Mouse (Mus musculus) MEL (cell line): Measurements from ENCODE around the gene Hacd2. TPM values are rescaled to one million over a fixed set of nuclear protein-coding genes. Genes with fewer than 3 reads are reported as not detected.

Experiments used
- DNase-seq: peaks from one replicate; pipeline ENCODE4 v3.0.0; 2011; ENCODE audit warnings: low read depth, low spot score
- H3K27ac ChIP-seq: 2 replicates; pipeline ENCODE4 v1.5.1; 2012; ENCODE audit warnings: low read depth, mild to moderate bottlenecking, control low read depth, low read length, moderate library complexity; ENCODE audit not compliant: control insufficient read depth
- H3K27me3 ChIP-seq, 2 experiments: fragments of 150-350 bp in 1 of 2; sonication (generic) in 1 of 2; 2 replicates each; pipeline ENCODE4 v1.6.1; 2012; ENCODE audit warnings: low read length in 2 of 2, mild to moderate bottlenecking in 2 of 2, improper control_type of control experiment in 1 of 2, moderate library complexity in 1 of 2; ENCODE audit not compliant: insufficient read depth in 2 of 2, control insufficient read depth in 1 of 2
- H3K36me3 ChIP-seq, 2 experiments: 2 replicates each; pipeline ENCODE4 v1.6.1; 2012 to 2014; ENCODE audit warnings: low read length in 2 of 2, improper control_type of control experiment in 1 of 2, inconsistent platforms in 1 of 2, mild to moderate bottlenecking in 1 of 2; ENCODE audit not compliant: insufficient read depth in 2 of 2, control insufficient read depth in 1 of 2
- H3K4me1 ChIP-seq, 2 experiments: fragments of 150-350 bp in 1 of 2; sonication (generic) in 1 of 2; 2 replicates each; pipeline ENCODE4 v1.6.1; 2012; ENCODE audit warnings: low read length in 2 of 2, improper control_type of control experiment in 1 of 2, mild to moderate bottlenecking in 1 of 2; ENCODE audit not compliant: insufficient read depth in 2 of 2, control insufficient read depth in 1 of 2
- H3K4me3 ChIP-seq, 2 experiments: fragments of 150-350 bp in 1 of 2; sonication (generic) in 1 of 2; 2 replicates each; pipeline ENCODE4 v1.5.1; 2012; ENCODE audit warnings: low read depth in 2 of 2, low read length in 2 of 2, mild to moderate bottlenecking in 2 of 2, moderate library complexity in 2 of 2, control low read depth in 1 of 2, improper control_type of control experiment in 1 of 2; ENCODE audit not compliant: control insufficient read depth in 1 of 2, insufficient read depth in 1 of 2
- H3K79me2 ChIP-seq: 2 replicates; pipeline ENCODE4 v1.6.1; 2012; ENCODE audit warnings: mild to moderate bottlenecking, low read length, moderate library complexity; ENCODE audit not compliant: control insufficient read depth, poor library complexity, insufficient read depth
- H3K9ac ChIP-seq: 2 replicates; pipeline ENCODE4 v1.6.1; 2012; ENCODE audit warnings: low read depth, mild to moderate bottlenecking, control low read depth, low read length, moderate library complexity; ENCODE audit not compliant: control insufficient read depth, poor library complexity, severe bottlenecking
- H3K9me3 ChIP-seq: fragments of 150-350 bp; sonication (generic); replicated peaks from 2 replicates; pipeline ENCODE4 v1.6.1; 2012; ENCODE audit warnings: mild to moderate bottlenecking, low read length, improper control_type of control experiment, moderate library complexity; ENCODE audit not compliant: insufficient read depth
- CHD1 ChIP-seq: IDR thresholded peaks from 2 replicates; pipeline ENCODE4 v1.6.1; 2012; ENCODE audit warnings: low read depth, mild to moderate bottlenecking, inconsistent platforms, low read length, improper control_type of control experiment
- CTCF ChIP-seq, 3 experiments: IDR thresholded peaks in 2 of 3; conservative IDR thresholded peaks in 1 of 3; 2 replicates each; pipeline ENCODE4 v1.5.1; 2011 to 2012; ENCODE audit warnings: low read length in 3 of 3, low read depth in 2 of 3, mild to moderate bottlenecking in 2 of 3, improper control_type of control experiment in 1 of 3, inconsistent platforms in 1 of 3, mixed read lengths in 1 of 3, moderate library complexity in 1 of 3; ENCODE audit not compliant: control insufficient read depth in 1 of 3, insufficient read depth in 1 of 3, poor library complexity in 1 of 3, severe bottlenecking in 1 of 3
- ELF1 ChIP-seq: IDR thresholded peaks from 2 replicates; pipeline ENCODE4 v1.6.1; 2014; ENCODE audit warnings: low read depth, mild to moderate bottlenecking, inconsistent platforms, low read length, improper control_type of control experiment, moderate library complexity
- EP300 ChIP-seq, 2 experiments: IDR thresholded peaks; 2 replicates each; pipeline ENCODE4 v1.6.1; 2011; ENCODE audit warnings: improper control_type of control experiment in 2 of 2, low read length in 2 of 2, low read depth in 1 of 2, mild to moderate bottlenecking in 1 of 2
- GATA1 ChIP-seq: IDR thresholded peaks from 2 replicates; pipeline ENCODE4 v1.6.1; 2011; ENCODE audit warnings: low read depth, low read length, improper control_type of control experiment
- JUND ChIP-seq: IDR thresholded peaks from 2 replicates; pipeline ENCODE4 v1.6.1; 2011; ENCODE audit warnings: low read depth, mild to moderate bottlenecking, improper control_type of control experiment, low read length
- MEF2A ChIP-seq: IDR thresholded peaks from 2 replicates; pipeline ENCODE4 v1.6.1; 2014; ENCODE audit warnings: low read depth, mild to moderate bottlenecking, inconsistent platforms, low read length, improper control_type of control experiment; ENCODE audit not compliant: poor library complexity, insufficient replicate concordance, severe bottlenecking; ENCODE audit errors: extremely low read depth
- MXI1 ChIP-seq: IDR thresholded peaks from 2 replicates; pipeline ENCODE4 v1.6.1; 2011; ENCODE audit warnings: mild to moderate bottlenecking, low read depth, low read length, improper control_type of control experiment
- MYC ChIP-seq: IDR thresholded peaks from 2 replicates; pipeline ENCODE4 v1.6.1; 2011; ENCODE audit warnings: low read depth, mild to moderate bottlenecking, low read length, improper control_type of control experiment, moderate library complexity
- POLR2AphosphoS5 ChIP-seq: IDR thresholded peaks from 2 replicates; pipeline ENCODE4 v1.6.1; 2012; ENCODE audit warnings: low read depth, borderline replicate concordance, mild to moderate bottlenecking, inconsistent platforms, low read length, moderate library complexity, mixed read lengths
- RAD21 ChIP-seq: IDR thresholded peaks from 2 replicates; pipeline ENCODE4 v1.6.1; 2011; ENCODE audit warnings: mild to moderate bottlenecking, low read depth, low read length, improper control_type of control experiment
- TAL1 ChIP-seq: IDR thresholded peaks from 2 replicates; pipeline ENCODE4 v1.6.1; 2012; ENCODE audit warnings: mild to moderate bottlenecking, inconsistent platforms, low read length, moderate library complexity, mixed read lengths
- UBTF ChIP-seq: IDR thresholded peaks from 2 replicates; pipeline ENCODE4 v1.6.1; 2012; ENCODE audit warnings: low read depth, mild to moderate bottlenecking, inconsistent platforms, low read length, improper control_type of control experiment, moderate library complexity, borderline replicate concordance; ENCODE audit not compliant: insufficient read depth
- USF1 ChIP-seq: IDR thresholded peaks from 2 replicates; pipeline ENCODE4 v1.6.1; 2014; ENCODE audit warnings: low read depth, mild to moderate bottlenecking, inconsistent platforms, low read length, improper control_type of control experiment, moderate library complexity
- ZKSCAN1 ChIP-seq: IDR thresholded peaks from 2 replicates; pipeline ENCODE4 v1.6.1; 2012; ENCODE audit warnings: low read depth, mild to moderate bottlenecking, inconsistent platforms, low read length, improper control_type of control experiment, moderate library complexity
- ZNF384 ChIP-seq: IDR thresholded peaks from 2 replicates; pipeline ENCODE4 v1.6.1; 2012; ENCODE audit warnings: low read depth, mild to moderate bottlenecking, inconsistent platforms, low read length, improper control_type of control experiment
- polyA plus RNA-seq, 2 experiments: library from polyadenylated mRNA; stranded (reverse) in 1 of 2; unstranded in 1 of 2; fragments of >175 nt in 1 of 2; fragments of >200 nt in 1 of 2; gene quantifications; 2 replicates each; pipeline versions ENCODE4 v1.2.1 to v1.2.4; 2012; ENCODE audit warnings: low replicate concordance in 2 of 2, low read depth in 1 of 2; ENCODE audit not compliant: insufficient read length in 2 of 2, insufficient read depth in 1 of 2, missing spikeins in 1 of 2
- total RNA-seq: library from RNA; depleted of rRNA; stranded (reverse); fragments of 300-350 nt; gene quantifications from 2 replicates; pipeline ENCODE4 v1.2.3, GENCODE M21; 2012

The Hacd2 gene
- total and polyA plus RNA-seq, 3 experiments: 16.9 to 40.3 TPM; not detected in 1

DNA sequence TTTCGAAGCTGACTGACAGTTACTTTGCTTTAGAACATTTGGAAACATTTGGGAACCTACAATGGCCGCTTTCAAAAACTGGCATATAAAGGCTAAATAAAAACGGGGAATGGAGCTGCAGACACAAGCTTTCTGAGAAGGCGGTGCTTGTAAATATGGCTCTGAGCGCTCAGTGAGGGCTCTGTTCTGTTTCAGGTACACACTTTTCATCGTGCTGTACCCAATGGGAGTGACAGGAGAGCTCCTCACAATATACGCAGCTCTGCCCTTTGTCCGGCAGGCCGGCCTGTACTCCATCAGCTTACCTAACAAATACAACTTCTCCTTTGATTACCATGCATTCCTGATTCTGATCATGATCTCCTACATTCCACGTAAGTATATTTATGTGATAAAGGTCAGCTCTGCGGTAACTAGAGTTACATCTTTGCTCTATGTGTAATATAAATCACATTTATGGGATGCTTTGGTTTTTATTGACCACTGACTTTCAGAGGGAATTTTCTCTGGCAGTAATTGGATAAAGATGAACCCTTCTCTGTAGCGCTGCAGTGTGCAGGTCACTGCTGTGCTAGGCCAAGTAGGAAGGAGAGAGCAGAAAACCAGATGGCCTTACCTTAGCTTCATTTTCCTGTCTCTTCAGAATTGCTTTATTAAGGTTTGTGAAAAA is 79.7 kb downstream of the Hacd2 start:
- H3K9me3 ChIP-seq: no peaks in the 10 kb centered on the region
- H3K27me3 ChIP-seq: no peaks in the 10 kb centered on the region
- no peak overlapping the region for H3K4me3 ChIP-seq
- no peaks in the 10 kb centered on the region; a peak in 1 of 4 replicates for H3K36me3 ChIP-seq
- H3K9ac ChIP-seq: no peak overlapping the region
- H3K4me1 ChIP-seq: peaks cover 0 to 5% of the 10 kb centered on the region in 2 experiments; a peak in 2 of 4 replicates
- no peak for DNase-seq
- no peak overlapping the region for H3K27ac ChIP-seq
- H3K79me2 ChIP-seq: no peaks in the 10 kb centered on the region
- no peak for TF ChIP-seq EP300 (IDR thresholded peaks at IDR 0.05; ENCODE audit: low read depth in 1 of 2, low read length in 2 of 2)
- no peak for TF ChIP-seq ZKSCAN1
- TF ChIP-seq UBTF: no peak
- no peak for TF ChIP-seq GATA1
- no peak for TF ChIP-seq ZNF384

- peaks cover 0 to 5% of the 10 kb centered on the region in 2 experiments; a peak in 2 of 4 replicates for H3K4me1 ChIP-seq
Measured at GRCm38 (mm10) chr16:35102866-35103620, 80.8 kb downstream of the Hacd2 start.

GRCm38 (mm10) chr16:35107985-35108384 is 85.8 kb downstream of the Hacd2 start:
- no peak for DNase-seq
- H3K79me2 ChIP-seq: no peaks in the 10 kb centered on the region
- no peak for TF ChIP-seq USF1
- no peak for TF ChIP-seq RAD21
- TF ChIP-seq JUND: no peak
- TF ChIP-seq MEF2A: no peak
- no peak for TF ChIP-seq MXI1
- TF ChIP-seq CHD1: no peak
- TF ChIP-seq CTCF (IDR thresholded peaks at IDR 0.05 in 2 of 3, conservative IDR thresholded peaks at IDR 0.05 in 1 of 3; ENCODE audit: control insufficient read depth in 1 of 3, insufficient read depth in 1 of 3, low read depth in 2 of 3, low read length in 3 of 3, poor library complexity in 1 of 3, severe bottlenecking in 1 of 3): no peak
- no peak for TF ChIP-seq TAL1
- no peak for TF ChIP-seq POLR2AphosphoS5
- TF ChIP-seq, all 39 proteins: peak for 0
- H3K9ac ChIP-seq: no peak overlapping the region
- no peaks in the 10 kb centered on the region for H3K27me3 ChIP-seq
- no peak overlapping the region for H3K27ac ChIP-seq
- H3K36me3 ChIP-seq: no peaks in the 10 kb centered on the region; a peak in 1 of 4 replicates
- peaks cover 0 to 5% of the 10 kb centered on the region in 2 experiments; a peak in 2 of 4 replicates for H3K4me1 ChIP-seq
- no peaks in the 10 kb centered on the region for H3K9me3 ChIP-seq
- H3K4me3 ChIP-seq: no peak overlapping the region

More at GRCm38 (mm10) chr16:35102866-35103620, 80.8 kb downstream of the Hacd2 start:
- Histone ChIP-seq H3K4me3 (no peak overlapping the region), H3K27ac (no peak overlapping the region)
- TF ChIP-seq MYC (no peak), ELF1 (no peak)
- TF ChIP-seq, all 39 proteins: peak for 0
- no peaks in the 10 kb centered on the region for H3K79me2 ChIP-seq
- H3K36me3 ChIP-seq: no peaks in the 10 kb centered on the region; a peak in 1 of 4 replicates
- no peaks in the 10 kb centered on the region for H3K9me3 ChIP-seq
- DNase-seq: no peak
- H3K9ac ChIP-seq: no peak overlapping the region
- H3K27me3 ChIP-seq: no peaks in the 10 kb centered on the region
